Mouse (Mus musculus): ENCODE measurements at regions not wholly inside any gene's neighbourhood (a gene's known extent, or its start where the extent isn't known, plus 50 kb on each side); places are given as distances from the start of the nearest gene placed in this dataset.

GRCm38 (mm10) chr16:93498800-93499199, 105.1 kb downstream of the Setd4 start:
- Histone ChIP-seq H3K4me2 (ENCODE audit: low read depth) (no peak overlapping the region), H3K36me3 (ENCODE audit: control insufficient read depth, insufficient read depth) (no peaks in the 10 kb centered on the region), H3ac (ENCODE audit: control insufficient read depth, insufficient read length) (no peak overlapping the region), H3K79me2 (ENCODE audit: control insufficient read depth, insufficient read depth) (no peaks in the 10 kb centered on the region), H3K27me3 (ENCODE audit: control insufficient read depth, insufficient read depth, insufficient read length) (no peaks in the 10 kb centered on the region), H3K4me3 (no peak overlapping the region)
- TF ChIP-seq TCF12 (IDR thresholded peaks at IDR 0.05; ENCODE audit: insufficient read depth, poor library complexity, severe bottlenecking) (no peak), REST (IDR thresholded peaks at IDR 0.05; ENCODE audit: insufficient read depth, insufficient read length) (no peak), POLR2AphosphoS2 (IDR thresholded peaks at IDR 0.05; ENCODE audit: insufficient read length, low read depth) (no peak), MAX (IDR thresholded peaks at IDR 0.05; ENCODE audit: low read depth) (no peak), MYOD1 (IDR thresholded peaks at IDR 0.05; ENCODE audit: control insufficient read depth in 1 of 3, insufficient read length in 2 of 3, low read depth in 2 of 3) (no peak), USF1 (IDR thresholded peaks at IDR 0.05; ENCODE audit: low read depth) (no peak), CEBPB (IDR thresholded peaks at IDR 0.05; ENCODE audit: insufficient read depth, poor library complexity, severe bottlenecking) (no peak), POLR2A (IDR thresholded peaks at IDR 0.05; ENCODE audit: insufficient read length, low read depth) (no peak)

- H3K27me3 ChIP-seq (ENCODE audit: control insufficient read depth, insufficient read depth, insufficient read length): no peaks in the 10 kb centered on the region
- no peak overlapping the region for H3ac ChIP-seq (ENCODE audit: control insufficient read depth, insufficient read length)
- TF ChIP-seq MYOD1 (IDR thresholded peaks at IDR 0.05; ENCODE audit: control insufficient read depth in 1 of 3, insufficient read length in 2 of 3, low read depth in 2 of 3): no peak
- no peak for TF ChIP-seq MYOG (IDR thresholded peaks at IDR 0.05; ENCODE audit: control insufficient read depth in 1 of 3, insufficient read depth in 1 of 3, insufficient read length in 2 of 3, low read depth in 2 of 3)
- H3K79me2 ChIP-seq (ENCODE audit: control insufficient read depth, insufficient read depth): no peaks in the 10 kb centered on the region
- no peak overlapping the region for H3K4me2 ChIP-seq (ENCODE audit: low read depth)
- no peak overlapping the region for H3K4me3 ChIP-seq
- H3K36me3 ChIP-seq (ENCODE audit: control insufficient read depth, insufficient read depth): no peaks in the 10 kb centered on the region
These were observed 110.4 kb downstream of the Setd4 start for GRCm38 (mm10) chr16:93493337-93494002.

GRCm38 (mm10) chr16:93486646-93487550, 117.0 kb downstream of the Setd4 start:
- TF ChIP-seq TCF3 (IDR thresholded peaks at IDR 0.05; ENCODE audit: insufficient read length, low read depth) (no peak), MYOG (IDR thresholded peaks at IDR 0.05; ENCODE audit: control insufficient read depth in 1 of 3, insufficient read depth in 1 of 3, insufficient read length in 2 of 3, low read depth in 2 of 3) (no peak)
- Histone ChIP-seq H3ac (ENCODE audit: control insufficient read depth, insufficient read length) (no peak overlapping the region), H3K79me2 (ENCODE audit: control insufficient read depth, insufficient read depth) (no peaks in the 10 kb centered on the region), H3K36me3 (ENCODE audit: control insufficient read depth, insufficient read depth) (no peaks in the 10 kb centered on the region), H3K4me3 (no peak overlapping the region), H3K4me2 (ENCODE audit: low read depth) (no peak overlapping the region), H3K27me3 (ENCODE audit: control insufficient read depth, insufficient read depth, insufficient read length) (no peaks in the 10 kb centered on the region)

- no peaks in the 10 kb centered on the region for H3K79me2 ChIP-seq (ENCODE audit: control insufficient read depth, insufficient read depth)
- TF ChIP-seq MYOG (IDR thresholded peaks at IDR 0.05; ENCODE audit: control insufficient read depth in 1 of 3, insufficient read depth in 1 of 3, insufficient read length in 2 of 3, low read depth in 2 of 3) (no peak), TCF12 (IDR thresholded peaks at IDR 0.05; ENCODE audit: insufficient read depth, poor library complexity, severe bottlenecking) (no peak)
- H3K4me2 ChIP-seq (ENCODE audit: low read depth): no peak overlapping the region
- H3K4me3 ChIP-seq: no peak overlapping the region
- H3ac ChIP-seq (ENCODE audit: control insufficient read depth, insufficient read length): no peak overlapping the region
- no peaks in the 10 kb centered on the region for H3K36me3 ChIP-seq (ENCODE audit: control insufficient read depth, insufficient read depth)
- H3K27me3 ChIP-seq (ENCODE audit: control insufficient read depth, insufficient read depth, insufficient read length): no peaks in the 10 kb centered on the region
These were observed 133.9 kb downstream of the Setd4 start for GRCm38 (mm10) chr16:93469957-93470356.

- Histone ChIP-seq H3ac (ENCODE audit: control insufficient read depth, insufficient read length) (no peak overlapping the region), H3K79me2 (ENCODE audit: control insufficient read depth, insufficient read depth) (no peaks in the 10 kb centered on the region), H3K27me3 (ENCODE audit: control insufficient read depth, insufficient read depth, insufficient read length) (no peaks in the 10 kb centered on the region), H3K36me3 (ENCODE audit: control insufficient read depth, insufficient read depth) (no peaks in the 10 kb centered on the region), H3K4me3 (no peak overlapping the region), H3K4me2 (ENCODE audit: low read depth) (no peak overlapping the region)
- TF ChIP-seq SRF (IDR thresholded peaks at IDR 0.05; ENCODE audit: control insufficient read depth, insufficient read length, low read depth): no peak
- TF ChIP-seq MYOD1 (IDR thresholded peaks at IDR 0.05; ENCODE audit: control insufficient read depth in 1 of 3, insufficient read length in 2 of 3, low read depth in 2 of 3): no peak
These were observed 138.1 kb downstream of the Setd4 start for GRCm38 (mm10) chr16:93465741-93466140.

- no peak for TF ChIP-seq TCF3 (IDR thresholded peaks at IDR 0.05; ENCODE audit: insufficient read length, low read depth)
- TF ChIP-seq E2F4 (IDR thresholded peaks at IDR 0.05; ENCODE audit: insufficient read depth): no peak
- TF ChIP-seq MAX (IDR thresholded peaks at IDR 0.05; ENCODE audit: low read depth): no peak
- no peak for TF ChIP-seq USF1 (IDR thresholded peaks at IDR 0.05; ENCODE audit: low read depth)
- no peak for TF ChIP-seq POLR2A (IDR thresholded peaks at IDR 0.05; ENCODE audit: insufficient read length, low read depth)
- no peak for TF ChIP-seq SRF (IDR thresholded peaks at IDR 0.05; ENCODE audit: control insufficient read depth, insufficient read length, low read depth)
- TF ChIP-seq TCF12 (IDR thresholded peaks at IDR 0.05; ENCODE audit: insufficient read depth, poor library complexity, severe bottlenecking): no peak
- TF ChIP-seq REST (IDR thresholded peaks at IDR 0.05; ENCODE audit: insufficient read depth, insufficient read length): no peak
- no peak for TF ChIP-seq MYOG (IDR thresholded peaks at IDR 0.05; ENCODE audit: control insufficient read depth in 1 of 3, insufficient read depth in 1 of 3, insufficient read length in 2 of 3, low read depth in 2 of 3)
- no peak for TF ChIP-seq MYOD1 (IDR thresholded peaks at IDR 0.05; ENCODE audit: control insufficient read depth in 1 of 3, insufficient read length in 2 of 3, low read depth in 2 of 3)
- no peak for TF ChIP-seq CEBPB (IDR thresholded peaks at IDR 0.05; ENCODE audit: insufficient read depth, poor library complexity, severe bottlenecking)
- no peak for TF ChIP-seq POLR2AphosphoS2 (IDR thresholded peaks at IDR 0.05; ENCODE audit: insufficient read length, low read depth)
These were observed 139.0 kb downstream of the Setd4 start for GRCm38 (mm10) chr16:93464898-93465297.

More at GRCm38 (mm10) chr16:93464898-93465297, 139.0 kb downstream of the Setd4 start:
- Histone ChIP-seq H3K79me2 (ENCODE audit: control insufficient read depth, insufficient read depth) (no peaks in the 10 kb centered on the region), H3K4me3 (no peak overlapping the region), H3K36me3 (ENCODE audit: control insufficient read depth, insufficient read depth) (no peaks in the 10 kb centered on the region), H3K4me2 (ENCODE audit: low read depth) (no peak overlapping the region), H3ac (ENCODE audit: control insufficient read depth, insufficient read length) (no peak overlapping the region), H3K27me3 (ENCODE audit: control insufficient read depth, insufficient read depth, insufficient read length) (no peaks in the 10 kb centered on the region)
